Mouse (Mus musculus) cerebellum, adult 2 months (tissue): Measurements from ENCODE around the gene Itga4. TPM values are rescaled to one million over a fixed set of nuclear protein-coding genes. Genes with fewer than 3 reads are reported as not detected.

Experiments
- DNase-seq, 2 experiments: peaks; one replicate each; pipeline ENCODE4 v3.0.0; 2021
- H3K27ac ChIP-seq: fragments of 200-500 bp; 2 replicates; pipeline ENCODE4 v1.5.1; 2012; ENCODE audit warnings: low read length, control low read depth, inconsistent platforms; ENCODE audit not compliant: insufficient read depth
- H3K27me3 ChIP-seq: fragments of 200-500 bp; 2 replicates; pipeline ENCODE4 v1.6.1; 2012; ENCODE audit warnings: inconsistent platforms, mild to moderate bottlenecking, low read length, moderate library complexity; ENCODE audit not compliant: control insufficient read depth, insufficient read depth
- H3K4me1 ChIP-seq: fragments of 200-500 bp; 2 replicates; pipeline ENCODE4 v1.6.1; 2011; ENCODE audit warnings: low read length; ENCODE audit not compliant: control insufficient read depth, insufficient read depth
- H3K4me3 ChIP-seq: fragments of 200-500 bp; replicated peaks from 2 replicates; pipeline ENCODE3; 2011; ENCODE audit warnings: mild to moderate bottlenecking, low read depth, low read length, control low read depth; ENCODE audit not compliant: insufficient read depth
- CTCF ChIP-seq: fragments of 200-500 bp; IDR thresholded peaks from 2 replicates; pipeline ENCODE4 v1.5.1; 2011; ENCODE audit warnings: low read depth, mild to moderate bottlenecking, control low read depth, low read length, moderate library complexity, borderline replicate concordance; ENCODE audit not compliant: insufficient read depth
- POLR2A ChIP-seq: fragments of 200-500 bp; IDR thresholded peaks from 2 replicates; pipeline ENCODE4 v1.6.1; 2011; ENCODE audit warnings: low read length, control low read depth, borderline replicate concordance; ENCODE audit not compliant: insufficient read depth
- WGBS: fragments of 180-500 bp; shearing (Covaris S2); methylation state at CpG from one replicate; pipeline ENCODE4 v1.1.7; 2018; 5-methylcytosine and 5-hydroxymethylcytosine counted together
- polyA plus RNA-seq: library from polyadenylated mRNA; depleted of rRNA; stranded (reverse); fragments of >200 nt; gene quantifications from 2 replicates; pipeline ENCODE4 v1.2.3, GENCODE M21; 2012

Gene Itga4
- polyA plus RNA-seq, 1 experiment = 1.7 TPM

- no peak overlapping the region for H3K27ac ChIP-seq
- DNase-seq = peak in 1 of 2 experiments; percentile 54
- no peaks in the 10 kb centered on the region for H3K27me3 ChIP-seq
- peak; percentile 56 for TF ChIP-seq CTCF
- TF ChIP-seq POLR2A = no peak
- no peak overlapping the region for H3K4me3 ChIP-seq
- H3K4me1 ChIP-seq = peaks cover 5% of the 10 kb centered on the region
- WGBS = 61% methylated on average over 18 of the region's 18 CpGs
Measured at GRCm38 (mm10) chr2:79367451-79368450, 112.5 kb downstream of the Itga4 start.

- Histone ChIP-seq H3K4me3 (no peak overlapping the region), H3K4me1 (peaks cover 7% of the 10 kb centered on the region), H3K27me3 (no peaks in the 10 kb centered on the region), H3K27ac (no peak overlapping the region)
- DNase-seq = no peak
- WGBS = 98% methylated on average over 12 of the region's 12 CpGs
- no peak for TF ChIP-seq POLR2A
- TF ChIP-seq CTCF = no peak
Measured at GRCm38 (mm10) chr2:79368661-79369060, 113.4 kb downstream of the Itga4 start.

GRCm38 (mm10) chr2:79369061-79369524, 113.9 kb downstream of the Itga4 start:
- Histone ChIP-seq H3K4me1 (peaks cover 7% of the 10 kb centered on the region), H3K27me3 (no peaks in the 10 kb centered on the region), H3K27ac (no peak overlapping the region), H3K4me3 (no peak overlapping the region)
- TF ChIP-seq POLR2A = no peak
- TF ChIP-seq CTCF = no peak
- WGBS = 84% methylated on average over 7 of the region's 7 CpGs
- DNase-seq = no peak

- H3K4me3 ChIP-seq = no peak overlapping the region
- H3K27me3 ChIP-seq = no peaks in the 10 kb centered on the region
- no peak for DNase-seq
- TF ChIP-seq POLR2A = no peak
- 75% methylated on average over 4 of the region's 4 CpGs for WGBS
- H3K4me1 ChIP-seq = peaks cover 7% of the 10 kb centered on the region
- H3K27ac ChIP-seq = no peak overlapping the region
Measured at GRCm38 (mm10) chr2:79369905-79370304, 114.7 kb downstream of the Itga4 start.

- Histone ChIP-seq H3K27ac (no peak overlapping the region), H3K4me3 (no peak overlapping the region), H3K27me3 (no peaks in the 10 kb centered on the region), H3K4me1 (peaks cover 7% of the 10 kb centered on the region)
- WGBS = 87% methylated on average over 9 of the region's 9 CpGs
- TF ChIP-seq POLR2A (no peak), CTCF (no peak)
- DNase-seq = peak in 1 of 2 experiments; percentile 25
Measured at GRCm38 (mm10) chr2:79370711-79371312, 115.6 kb downstream of the Itga4 start.

GRCm38 (mm10) chr2:79371326-79372153, 116.3 kb downstream of the Itga4 start:
- Histone ChIP-seq H3K27me3 (no peaks in the 10 kb centered on the region), H3K27ac (no peak overlapping the region), H3K4me1 (peaks cover 7% of the 10 kb centered on the region), H3K4me3 (no peak overlapping the region)
- no peak for DNase-seq
- TF ChIP-seq CTCF (no peak), POLR2A (no peak)
- 92% methylated on average over 7 of the region's 7 CpGs for WGBS

- TF ChIP-seq POLR2A (no peak), CTCF (no peak)
- no peak overlapping the region for H3K27ac ChIP-seq
- 63% methylated on average over 2 of the region's 2 CpGs for WGBS
- DNase-seq = no peak
- peaks cover 7% of the 10 kb centered on the region for H3K4me1 ChIP-seq
- no peaks in the 10 kb centered on the region for H3K27me3 ChIP-seq
- H3K4me3 ChIP-seq = no peak overlapping the region
Measured at GRCm38 (mm10) chr2:79372154-79372467, 116.9 kb downstream of the Itga4 start.
